Mouse (Mus musculus) lung, embryonic 14.5 days (tissue): Measurements from ENCODE around the gene Gm884. TPM values are rescaled to one million over a fixed set of nuclear protein-coding genes. Genes with fewer than 3 reads are reported as not detected.
"Not testable (repeated sequence)": the region's sequence is repeated elsewhere in the genome, so short reads cannot be mapped to it uniquely, and the experiment has no call there.

ENCODE experiments used
- ATAC-seq: fragments of 200-750 bp; cut with Nextera tagmentation; 2 replicates; pipeline ENCODE4 v1.8.0; 2017; ENCODE audit warnings: mild to moderate bottlenecking, moderate TSS enrichment, moderate library complexity; ENCODE audit not compliant: insufficient read depth
- DNase-seq: peaks from one replicate; pipeline ENCODE4 v3.0.0-alpha.2; 2015
- H3K27ac ChIP-seq: fragments of 300-500 bp; sonication (generic); 2 replicates; pipeline ENCODE4 v1.5.1; 2014; ENCODE audit warnings: low read depth, mild to moderate bottlenecking, moderate library complexity
- H3K27me3 ChIP-seq: fragments of 300-500 bp; sonication (generic); 2 replicates; pipeline ENCODE4 v1.6.1; 2014; ENCODE audit warnings: low read length, control low read depth; ENCODE audit not compliant: insufficient read depth
- H3K36me3 ChIP-seq: fragments of 300-500 bp; sonication (generic); 2 replicates; pipeline ENCODE4 v1.6.1; 2014; ENCODE audit warnings: control low read depth; ENCODE audit not compliant: insufficient read depth
- H3K4me1 ChIP-seq: fragments of 300-500 bp; sonication (generic); 2 replicates; pipeline ENCODE4 v1.6.1; 2014; ENCODE audit warnings: antibody characterized with exemption, control low read depth; ENCODE audit not compliant: insufficient read depth
- H3K4me2 ChIP-seq: fragments of 300-500 bp; sonication (generic); 2 replicates; pipeline ENCODE4 v1.6.1; 2014; ENCODE audit warnings: mild to moderate bottlenecking
- H3K4me3 ChIP-seq: fragments of 300-500 bp; sonication (generic); 2 replicates; pipeline ENCODE4 v1.5.1; 2014; ENCODE audit warnings: low read depth, low read length
- H3K9ac ChIP-seq: fragments of 300-500 bp; sonication (generic); 2 replicates; pipeline ENCODE4 v1.6.1; 2014
- H3K9me3 ChIP-seq: fragments of 300-500 bp; sonication (generic); 2 replicates; pipeline ENCODE4 v1.6.1; 2016; ENCODE audit warnings: low read depth, low read length, control low read depth
- CTCF ChIP-seq: IDR thresholded peaks from 2 replicates; pipeline ENCODE4 v1.5.1; 2016; ENCODE audit warnings: antibody characterized with exemption, low read depth
- WGBS: fragments of 180-500 bp; shearing (Covaris S2); extraction: QIAGEN DNeasy Blood & Tissue Kit; methylation state at CpG from one replicate; pipeline ENCODE4 v1.1.7; 2014; 5-methylcytosine and 5-hydroxymethylcytosine counted together
- polyA plus RNA-seq: library from polyadenylated mRNA; unstranded; fragments of >200 nt; fragmentation: Nextera tagmentation; extraction: Ambion mirVana; gene quantifications from 2 replicates; pipeline ENCODE4 v1.2.1, GENCODE M21; 2014

Gm884 gene
- polyA plus RNA-seq, 1 experiment from 2014 or later, result not detected

GRCm38 (mm10) chr11:103635481-103635880, 14.5 kb upstream of the Gm884 start:
- DNase-seq (no peak), ATAC-seq (no peak)
- no peak for TF ChIP-seq CTCF
- Histone ChIP-seq H3K27ac (no peak overlapping the region), H3K9me3 (no peaks in the 10 kb centered on the region), H3K36me3 (no peaks in the 10 kb centered on the region), H3K4me2 (no peak overlapping the region), H3K4me1 (no peaks in the 10 kb centered on the region), H3K27me3 (peaks cover 9% of the 10 kb centered on the region), H3K4me3 (no peak overlapping the region), H3K9ac (no peak overlapping the region)
- 63% methylated on average over 3 of the region's 3 CpGs for WGBS

GRCm38 (mm10) chr11:103634806-103635205, 13.9 kb upstream of the Gm884 start:
- Histone ChIP-seq H3K27me3 (peaks cover 5% of the 10 kb centered on the region), H3K9ac (no peak overlapping the region), H3K4me2 (no peak overlapping the region), H3K9me3 (no peaks in the 10 kb centered on the region), H3K27ac (no peak overlapping the region), H3K36me3 (no peaks in the 10 kb centered on the region), H3K4me1 (no peaks in the 10 kb centered on the region), H3K4me3 (no peak overlapping the region)
- no peak for TF ChIP-seq CTCF
- DNase-seq, result no peak
- 84% methylated on average over 7 of the region's 7 CpGs for WGBS
- no peak for ATAC-seq

GRCm38 (mm10) chr11:103627453-103627852, 6.5 kb upstream of the Gm884 start:
- ATAC-seq (no peak), DNase-seq (no peak)
- no peaks in the 10 kb centered on the region for H3K9me3 ChIP-seq
- WGBS, result 74% methylated on average over 23 of the region's 23 CpGs
- H3K27me3 ChIP-seq, result no peaks in the 10 kb centered on the region
- H3K36me3 ChIP-seq, result no peaks in the 10 kb centered on the region
- H3K4me3 ChIP-seq, result no peak overlapping the region
- no peak overlapping the region for H3K27ac ChIP-seq
- TF ChIP-seq CTCF, result no peak
- H3K4me2 ChIP-seq, result no peak overlapping the region
- no peaks in the 10 kb centered on the region for H3K4me1 ChIP-seq
- H3K9ac ChIP-seq, result no peak overlapping the region

GRCm38 (mm10) chr11:103610772-103611171, 10.2 kb downstream of the Gm884 start:
- no peaks in the 10 kb centered on the region for H3K27me3 ChIP-seq
- H3K4me1 ChIP-seq, result no peaks in the 10 kb centered on the region
- no peak for TF ChIP-seq CTCF
- H3K36me3 ChIP-seq, result no peaks in the 10 kb centered on the region
- no peak for DNase-seq
- WGBS, result 80% methylated on average over 2 of the region's 2 CpGs
- no peak overlapping the region for H3K27ac ChIP-seq
- no peak overlapping the region for H3K4me3 ChIP-seq
- H3K9me3 ChIP-seq, result no peaks in the 10 kb centered on the region
- H3K4me2 ChIP-seq, result no peak overlapping the region
- H3K9ac ChIP-seq, result no peak overlapping the region
- no peak for ATAC-seq

GRCm38 (mm10) chr11:103606611-103607010, 14.3 kb downstream of the Gm884 start:
- no peaks in the 10 kb centered on the region for H3K27me3 ChIP-seq
- H3K9me3 ChIP-seq, result no peaks in the 10 kb centered on the region
- no peak for TF ChIP-seq CTCF
- no peak overlapping the region for H3K4me3 ChIP-seq
- no peaks in the 10 kb centered on the region for H3K36me3 ChIP-seq
- H3K4me1 ChIP-seq, result no peaks in the 10 kb centered on the region
- ATAC-seq (no peak), DNase-seq (no peak)
- H3K4me2 ChIP-seq, result no peak overlapping the region
- 55% methylated on average over 5 of the region's 5 CpGs for WGBS
- no peak overlapping the region for H3K9ac ChIP-seq
- H3K27ac ChIP-seq, result no peak overlapping the region

GRCm38 (mm10) chr11:103578339-103578738, 42.6 kb downstream of the Gm884 start:
- H3K36me3 ChIP-seq, result no peaks in the 10 kb centered on the region
- H3K27ac ChIP-seq, result no peak overlapping the region
- no peak overlapping the region for H3K4me2 ChIP-seq
- ATAC-seq (no peak), DNase-seq (no peak)
- 85% methylated on average over 11 of the region's 11 CpGs for WGBS
- H3K4me3 ChIP-seq, result no peak overlapping the region
- no peak for TF ChIP-seq CTCF
- peaks cover 5% of the 10 kb centered on the region; the same call in 1 of the 2 replicates for H3K9me3 ChIP-seq
- no peak overlapping the region for H3K9ac ChIP-seq
- no peaks in the 10 kb centered on the region for H3K4me1 ChIP-seq
- no peaks in the 10 kb centered on the region for H3K27me3 ChIP-seq

GRCm38 (mm10) chr11:103556021-103556420, 64.9 kb downstream of the Gm884 start:
- no peak overlapping the region for H3K27ac ChIP-seq
- no peaks in the 10 kb centered on the region for H3K9me3 ChIP-seq
- TF ChIP-seq CTCF, result peak; percentile 22; the same call in 1 of the 2 replicates
- WGBS, result 75% methylated on average over 2 of the region's 2 CpGs
- H3K4me1 ChIP-seq, result no peaks in the 10 kb centered on the region
- H3K4me2 ChIP-seq, result no peak overlapping the region
- ATAC-seq (no peak), DNase-seq (peak; percentile 46)
- no peaks in the 10 kb centered on the region for H3K27me3 ChIP-seq
- no peak overlapping the region for H3K4me3 ChIP-seq
- H3K36me3 ChIP-seq, result no peaks in the 10 kb centered on the region
- no peak overlapping the region for H3K9ac ChIP-seq

- not testable (repeated sequence) for H3K4me1 ChIP-seq, H3K27me3 ChIP-seq, H3K9me3 ChIP-seq, DNase-seq, H3K4me3 ChIP-seq, H3K4me2 ChIP-seq, H3K27ac ChIP-seq, H3K9ac ChIP-seq, H3K36me3 ChIP-seq, ATAC-seq
- WGBS, result 16% methylated on average over 1 of the region's 1 CpGs
These were observed 86.0 kb downstream of the Gm884 start for GRCm38 (mm10) chr11:103534973-103535372.
